Mouse (Mus musculus): ENCODE measurements around the gene Dmrta2. TPM values are rescaled to one million over a fixed set of nuclear protein-coding genes. Genes with fewer than 3 reads are reported as not detected.

The Dmrta2 gene
- total and polyA plus RNA-seq, 3 experiments, result 0.04 to 0.09 TPM; not detected in 1

- Histone ChIP-seq H3K9ac (ENCODE audit: low read depth, low read length) (no peak overlapping the region), H3K4me3 (no peak overlapping the region), H3K36me3 (ENCODE audit: control insufficient read depth, insufficient read depth, low read length) (no peaks in the 10 kb centered on the region), H3K79me2 (replicated peaks; ENCODE audit: control insufficient read depth, insufficient read depth, low read length) (no peaks in the 10 kb centered on the region), H3K4me1 (ENCODE audit: control insufficient read depth, insufficient read depth, low read length) (no peaks in the 10 kb centered on the region; the same call in 1 of the 2 replicates), H3K27ac (no peak overlapping the region), H3K27me3 (ENCODE audit: control insufficient read depth, insufficient read depth, low read length) (peaks cover 48% of the 10 kb centered on the region)
- TF ChIP-seq POLR2A (IDR thresholded peaks at IDR 0.05; ENCODE audit: insufficient read depth, low read depth, low read length) (no peak), CTCF (IDR thresholded peaks at IDR 0.05) (no peak), EP300 (IDR thresholded peaks at IDR 0.05; ENCODE audit: insufficient read depth, low read depth, low read length) (no peak)
- intact Hi-C loops (cut with DNase I), result no loop called here
- WGBS, result 6% methylated on average over 9 of the region's 9 CpGs
- no peak for DNase-seq
These were observed 8.4 kb downstream of the Dmrta2 start for GRCm38 (mm10) chr4:109986301-109986700.

- no peak overlapping the region for H3K4me3 ChIP-seq
These were observed 9.0 kb downstream of the Dmrta2 start for GRCm38 (mm10) chr4:109986748-109987355.

DNA sequence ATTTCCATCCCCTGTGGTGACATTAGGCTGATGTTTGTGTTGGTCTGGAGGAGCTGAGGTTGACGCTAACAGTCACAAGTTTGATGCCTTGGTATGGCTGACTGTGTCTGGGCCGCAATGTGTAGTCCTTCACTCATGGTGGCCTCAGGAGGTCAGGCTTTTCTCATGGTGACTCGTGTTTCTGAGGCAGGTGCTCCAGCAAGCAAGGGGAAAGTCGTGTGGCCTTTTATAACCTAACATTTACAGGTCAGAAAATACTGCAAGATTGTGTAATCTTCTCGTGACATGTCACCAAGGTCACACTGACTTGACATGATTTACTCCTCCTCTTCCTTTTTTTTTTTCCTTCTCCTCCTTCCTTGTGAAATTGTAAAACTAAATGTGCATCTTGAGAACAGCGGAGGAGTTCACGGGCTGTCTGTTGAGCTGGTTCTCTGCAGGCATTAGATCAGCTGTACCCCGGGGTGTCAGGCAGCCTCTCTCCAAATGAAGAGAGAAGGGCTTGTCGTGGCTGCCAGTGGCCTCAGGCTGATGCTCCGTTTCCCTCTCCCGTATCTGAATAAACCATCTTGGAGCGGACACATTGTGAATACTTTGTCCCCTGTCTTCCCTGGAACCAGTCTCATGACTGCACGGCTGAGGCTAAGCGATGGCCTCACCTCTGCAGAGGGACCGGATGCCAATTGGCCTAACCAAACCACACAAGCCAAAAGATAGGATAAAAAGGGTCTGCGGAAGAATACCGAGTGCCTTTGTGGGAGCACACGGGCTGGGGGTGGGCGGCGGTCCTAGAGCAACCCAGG lies 9.9 kb downstream of the Dmrta2 start:
- no peak overlapping the region for H3K4me3 ChIP-seq
- DNase-seq, result no peak
- no peak overlapping the region for H3K27ac ChIP-seq
- H3K4me1 ChIP-seq (ENCODE audit: control insufficient read depth, insufficient read depth, low read length), result no peaks in the 10 kb centered on the region; the same call in 1 of the 2 replicates
- H3K9ac ChIP-seq (ENCODE audit: low read depth, low read length), result no peak overlapping the region
- H3K27me3 ChIP-seq (ENCODE audit: control insufficient read depth, insufficient read depth, low read length), result peaks cover 36% of the 10 kb centered on the region
- H3K36me3 ChIP-seq (ENCODE audit: control insufficient read depth, insufficient read depth, low read length), result no peaks in the 10 kb centered on the region
- H3K79me2 ChIP-seq (replicated peaks; ENCODE audit: control insufficient read depth, insufficient read depth, low read length), result no peaks in the 10 kb centered on the region
- intact Hi-C loops (cut with DNase I), result no loop called here
- TF ChIP-seq EP300 (IDR thresholded peaks at IDR 0.05; ENCODE audit: insufficient read depth, low read depth, low read length) (no peak), POLR2A (IDR thresholded peaks at IDR 0.05; ENCODE audit: insufficient read depth, low read depth, low read length) (no peak), CTCF (IDR thresholded peaks at IDR 0.05) (no peak)
- WGBS, result 10% methylated on average over 20 of the region's 20 CpGs

More at GRCm38 (mm10) chr4:109986748-109987355, 9.0 kb downstream of the Dmrta2 start:
- no peak for DNase-seq
- WGBS, result 22% methylated on average over 13 of the region's 13 CpGs
- Histone ChIP-seq H3K79me2 (replicated peaks; ENCODE audit: control insufficient read depth, insufficient read depth, low read length) (no peaks in the 10 kb centered on the region), H3K9ac (ENCODE audit: low read depth, low read length) (no peak overlapping the region), H3K4me1 (ENCODE audit: control insufficient read depth, insufficient read depth, low read length) (no peaks in the 10 kb centered on the region; the same call in 1 of the 2 replicates), H3K27me3 (ENCODE audit: control insufficient read depth, insufficient read depth, low read length) (peaks cover 43% of the 10 kb centered on the region), H3K27ac (no peak overlapping the region), H3K36me3 (ENCODE audit: control insufficient read depth, insufficient read depth, low read length) (no peaks in the 10 kb centered on the region)
- intact Hi-C loops (cut with DNase I), result no loop called here
- TF ChIP-seq EP300 (IDR thresholded peaks at IDR 0.05; ENCODE audit: insufficient read depth, low read depth, low read length), result no peak
- TF ChIP-seq CTCF (IDR thresholded peaks at IDR 0.05), result no peak
- TF ChIP-seq POLR2A (IDR thresholded peaks at IDR 0.05; ENCODE audit: insufficient read depth, low read depth, low read length), result no peak

GRCm38 (mm10) chr4:109988411-109988810 lies 10.6 kb downstream of the Dmrta2 start:
- 17% methylated on average over 5 of the region's 5 CpGs for WGBS
- Histone ChIP-seq H3K27ac (no peak overlapping the region), H3K27me3 (ENCODE audit: control insufficient read depth, insufficient read depth, low read length) (peaks cover 33% of the 10 kb centered on the region), H3K9ac (ENCODE audit: low read depth, low read length) (no peak overlapping the region), H3K4me1 (ENCODE audit: control insufficient read depth, insufficient read depth, low read length) (no peaks in the 10 kb centered on the region), H3K79me2 (replicated peaks; ENCODE audit: control insufficient read depth, insufficient read depth, low read length) (no peaks in the 10 kb centered on the region), H3K36me3 (ENCODE audit: control insufficient read depth, insufficient read depth, low read length) (no peaks in the 10 kb centered on the region), H3K4me3 (no peak overlapping the region)
- no peak for TF ChIP-seq POLR2A (IDR thresholded peaks at IDR 0.05; ENCODE audit: insufficient read depth, low read depth, low read length)
- TF ChIP-seq CTCF (IDR thresholded peaks at IDR 0.05), result no peak
- TF ChIP-seq EP300 (IDR thresholded peaks at IDR 0.05; ENCODE audit: insufficient read depth, low read depth, low read length), result no peak
- intact Hi-C loops (cut with DNase I), result no loop called here
- no peak for DNase-seq

GRCm38 (mm10) chr4:109989213-109989612 lies 11.4 kb downstream of the Dmrta2 start:
- no peak for TF ChIP-seq POLR2A (IDR thresholded peaks at IDR 0.05; ENCODE audit: insufficient read depth, low read depth, low read length)
- no peak for TF ChIP-seq CTCF (IDR thresholded peaks at IDR 0.05)
- no peak for TF ChIP-seq EP300 (IDR thresholded peaks at IDR 0.05; ENCODE audit: insufficient read depth, low read depth, low read length)
- Histone ChIP-seq H3K79me2 (replicated peaks; ENCODE audit: control insufficient read depth, insufficient read depth, low read length) (no peaks in the 10 kb centered on the region), H3K27ac (no peak overlapping the region), H3K9ac (ENCODE audit: low read depth, low read length) (no peak overlapping the region), H3K4me1 (ENCODE audit: control insufficient read depth, insufficient read depth, low read length) (no peaks in the 10 kb centered on the region), H3K36me3 (ENCODE audit: control insufficient read depth, insufficient read depth, low read length) (no peaks in the 10 kb centered on the region), H3K27me3 (ENCODE audit: control insufficient read depth, insufficient read depth, low read length) (peaks cover 27% of the 10 kb centered on the region), H3K4me3 (no peak overlapping the region)
- intact Hi-C loops (cut with DNase I), result no loop called here
- DNase-seq, result no peak
- WGBS, result 37% methylated on average over 6 of the region's 6 CpGs

DNA sequence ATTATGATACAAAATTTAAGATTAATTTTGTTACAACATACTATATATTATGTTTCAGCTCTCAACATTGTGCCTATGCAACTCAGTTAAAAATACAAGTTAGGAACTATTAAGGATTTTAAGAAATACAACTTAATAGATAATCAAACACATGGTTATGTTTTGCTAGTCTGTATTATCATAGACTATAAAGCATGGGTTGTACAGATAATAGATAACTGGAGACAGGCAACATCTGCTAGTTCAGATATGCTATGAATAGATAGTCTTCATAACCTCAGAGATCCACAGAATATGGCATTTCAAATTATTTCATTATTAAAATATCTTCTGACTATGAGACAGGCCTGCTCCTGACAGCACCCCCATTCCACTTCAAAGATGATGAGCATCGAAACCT lies 28.2 kb downstream of the Dmrta2 start:
- Histone ChIP-seq H3K27ac (no peak overlapping the region), H3K27me3 (ENCODE audit: control insufficient read depth, insufficient read depth, low read length) (no peaks in the 10 kb centered on the region), H3K4me1 (ENCODE audit: control insufficient read depth, insufficient read depth, low read length) (no peaks in the 10 kb centered on the region), H3K9ac (ENCODE audit: low read depth, low read length) (no peak overlapping the region), H3K79me2 (replicated peaks; ENCODE audit: control insufficient read depth, insufficient read depth, low read length) (no peaks in the 10 kb centered on the region), H3K4me3 (no peak overlapping the region), H3K36me3 (ENCODE audit: control insufficient read depth, insufficient read depth, low read length) (no peaks in the 10 kb centered on the region)
- TF ChIP-seq POLR2A (IDR thresholded peaks at IDR 0.05; ENCODE audit: insufficient read depth, low read depth, low read length) (no peak), CTCF (IDR thresholded peaks at IDR 0.05) (no peak), EP300 (IDR thresholded peaks at IDR 0.05; ENCODE audit: insufficient read depth, low read depth, low read length) (no peak)
- no peak for DNase-seq
- WGBS, result 91% methylated on average over 1 of the region's 1 CpGs
- intact Hi-C loops (cut with DNase I), result no loop called here

All from heart, adult 2 months (tissue).